ENCODE assay signal across 9 mouse cellular contexts in the genomic region with DNA sequence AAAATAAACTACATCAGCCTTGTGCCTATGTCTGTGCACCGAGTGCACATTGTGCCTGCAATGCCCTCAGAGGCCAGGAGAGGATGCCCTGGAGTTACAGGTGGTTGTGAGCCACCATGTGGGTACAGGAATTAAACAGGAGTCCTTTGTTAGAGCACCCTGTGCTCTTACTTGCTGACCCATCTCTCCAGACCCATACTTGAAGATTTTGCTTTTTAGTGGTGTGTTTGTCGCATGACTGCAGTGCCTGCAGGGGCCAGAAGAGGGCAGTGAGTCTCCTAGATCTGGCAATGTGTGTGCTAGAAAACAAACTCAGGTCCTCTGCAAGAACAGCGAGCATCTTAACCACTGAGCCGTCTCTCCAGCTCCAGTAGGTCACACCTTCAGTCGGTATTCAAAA. TPM values are rescaled to one million over a fixed set of nuclear protein-coding genes. Genes with fewer than 3 reads are reported as not detected.
DNase-seq lines count a peak whose midpoint lies in the region; ATAC-seq and TF ChIP-seq lines count a peak whose summit lies in the region.
"Had no signal": no experiment of that assay in that cellular context is flagged by ENCODE, and none has a peak within 500 bp of the region (broad histone marks: within the 10 kb centered on the region; RNA-seq: fewer than 3 reads in every experiment).

No protein-coding gene starts in this region.

- H3K27ac ChIP-seq in forebrain, embryonic 10.5 days, result 0 out of 2 replicates have a peak overlapping the region, but pooled peaks have one; percentile 5
- no peak overlapping the region for H3K27ac ChIP-seq in forebrain, embryonic 13.5 days
- no peak overlapping the region for H3K27ac ChIP-seq in midbrain, embryonic 10.5 days (replicated peaks)
- H3K27ac ChIP-seq in midbrain, embryonic 13.5 days, result no peak overlapping the region
- no peak overlapping the region for H3K27ac ChIP-seq in liver, embryonic 14.5 days
- H3K27ac ChIP-seq in spleen, adult 2 months (ENCODE audit: insufficient read depth, low read length), result no peak overlapping the region

- no peak for TF ChIP-seq EP300 in liver, embryonic 14.5 days (IDR thresholded peaks at IDR 0.05; ENCODE audit: low read depth)

- ATAC-seq in forebrain, embryonic 13.5 days, result no peak
- ATAC-seq in midbrain, embryonic 13.5 days, result no peak
- ATAC-seq in liver, embryonic 14.5 days (ENCODE audit: insufficient read depth), result no peak

- no peak overlapping the region for H3K4me2 ChIP-seq in forebrain, embryonic 13.5 days
- no peak overlapping the region for H3K4me2 ChIP-seq in midbrain, embryonic 13.5 days (replicated peaks)
- H3K4me2 ChIP-seq in liver, embryonic 14.5 days (ENCODE audit: low read depth), result no peak overlapping the region

- H3K4me3 ChIP-seq in forebrain, embryonic 10.5 days, result no peak overlapping the region
- H3K4me3 ChIP-seq in forebrain, embryonic 13.5 days, result no peak overlapping the region
- H3K4me3 ChIP-seq in midbrain, embryonic 10.5 days, result no peak overlapping the region
- H3K4me3 ChIP-seq in midbrain, embryonic 13.5 days (replicated peaks), result no peak overlapping the region
- no peak overlapping the region for H3K4me3 ChIP-seq in liver, embryonic 14.5 days (ENCODE audit: insufficient read depth in 1 of 2, low read depth in 2 of 2, low read length in 2 of 2)
- no peak overlapping the region for H3K4me3 ChIP-seq in spleen, adult 2 months (ENCODE audit: extremely low read depth, insufficient read depth, insufficient read length)

- H3K9ac ChIP-seq in forebrain, embryonic 13.5 days, result no peak overlapping the region
- H3K9ac ChIP-seq in midbrain, embryonic 13.5 days (replicated peaks), result no peak overlapping the region
- no peak overlapping the region for H3K9ac ChIP-seq in liver, embryonic 14.5 days (replicated peaks)

- TF ChIP-seq POLR2A in spleen, adult 2 months (IDR thresholded peaks at IDR 0.05; ENCODE audit: low read depth, low read length), result no peak

- 60% methylated on average over 5 of the region's 5 CpGs for WGBS in forebrain, embryonic 10.5 days
- 68% methylated on average over 5 of the region's 5 CpGs for WGBS in forebrain, embryonic 13.5 days
- 68% methylated on average over 5 of the region's 5 CpGs for WGBS in midbrain, embryonic 10.5 days
- WGBS in midbrain, embryonic 13.5 days, result 65% methylated on average over 5 of the region's 5 CpGs
- 41% methylated on average over 5 of the region's 5 CpGs for WGBS in liver, embryonic 14.5 days (ENCODE audit: insufficient replicate concordance)
- 66% methylated on average over 5 of the region's 5 CpGs for WGBS in spleen, adult 2 months

- peak; percentile 88 for TF ChIP-seq CTCF in liver, embryonic 14.5 days (IDR thresholded peaks at IDR 0.05; ENCODE audit: low read depth)
- peak; percentile 20; the same call in 1 of the 2 replicates for TF ChIP-seq CTCF in spleen, adult 2 months (IDR thresholded peaks at IDR 0.05; ENCODE audit: extremely low read depth, insufficient read depth, insufficient read length, insufficient replicate concordance)

- peak; percentile 45 for DNase-seq in forebrain, embryonic 10.5 days (ENCODE audit: extremely low spot score, low spot score)
- DNase-seq in midbrain, embryonic 10.5 days (ENCODE audit: low spot score), result peak; percentile 49
- DNase-seq in adrenal gland, postnatal 10 days, result peak; percentile 73
- peak; percentile 55 for DNase-seq in embryo, embryonic 9.5 days (ENCODE audit: extremely low spot score)
- peak; percentile 36 to 46 (median 45) for DNase-seq in liver, embryonic 14.5 days (ENCODE audit: low read depth in 3 of 3, low spot score in 3 of 3)
- DNase-seq in spleen, adult 2 months (ENCODE audit: low read depth in 1 of 2, low spot score in 2 of 2), result peak in 1 of 2 experiments; percentile 41

- H3K9me3 ChIP-seq in forebrain, embryonic 10.5 days, result no peaks in the 10 kb centered on the region
- H3K9me3 ChIP-seq in forebrain, embryonic 13.5 days (replicated peaks), result no peaks in the 10 kb centered on the region
- H3K9me3 ChIP-seq in midbrain, embryonic 10.5 days (replicated peaks), result no peaks in the 10 kb centered on the region
- H3K9me3 ChIP-seq in midbrain, embryonic 13.5 days, result no peaks in the 10 kb centered on the region
- H3K9me3 ChIP-seq in liver, embryonic 14.5 days (ENCODE audit: control insufficient read depth, low read length), result no peaks in the 10 kb centered on the region

- no peaks in the 10 kb centered on the region for H3K27me3 ChIP-seq in forebrain, embryonic 10.5 days (ENCODE audit: poor library complexity, severe bottlenecking)
- no peaks in the 10 kb centered on the region for H3K27me3 ChIP-seq in forebrain, embryonic 13.5 days
- no peaks in the 10 kb centered on the region for H3K27me3 ChIP-seq in midbrain, embryonic 10.5 days (ENCODE audit: low read depth, poor library complexity, severe bottlenecking)
- H3K27me3 ChIP-seq in midbrain, embryonic 13.5 days, result no peaks in the 10 kb centered on the region
- H3K27me3 ChIP-seq in liver, embryonic 14.5 days (ENCODE audit: control insufficient read depth, insufficient read depth, low read length), result no peaks in the 10 kb centered on the region
- no peaks in the 10 kb centered on the region for H3K27me3 ChIP-seq in spleen, adult 2 months (ENCODE audit: control insufficient read depth, insufficient read depth, low read length)

- peaks cover 11% of the 10 kb centered on the region for H3K36me3 ChIP-seq in forebrain, embryonic 10.5 days (replicated peaks)
- H3K36me3 ChIP-seq in forebrain, embryonic 13.5 days (ENCODE audit: poor library complexity, severe bottlenecking), result peaks cover 10% of the 10 kb centered on the region; the same call in 1 of the 2 replicates
- peaks cover 12% of the 10 kb centered on the region for H3K36me3 ChIP-seq in midbrain, embryonic 10.5 days
- H3K36me3 ChIP-seq in midbrain, embryonic 13.5 days, result peaks cover 4% of the 10 kb centered on the region; the same call in 1 of the 2 replicates
- no peaks in the 10 kb centered on the region for H3K36me3 ChIP-seq in liver, embryonic 14.5 days (replicated peaks; ENCODE audit: control insufficient read depth, insufficient read depth, low read depth)
- no peaks in the 10 kb centered on the region for H3K36me3 ChIP-seq in spleen, adult 2 months (ENCODE audit: control insufficient read depth, insufficient read depth, low read length)

- peaks cover 10% of the 10 kb centered on the region for H3K4me1 ChIP-seq in forebrain, embryonic 10.5 days
- peaks cover 10% of the 10 kb centered on the region for H3K4me1 ChIP-seq in forebrain, embryonic 13.5 days
- peaks cover 11% of the 10 kb centered on the region for H3K4me1 ChIP-seq in midbrain, embryonic 10.5 days
- peaks cover 10% of the 10 kb centered on the region for H3K4me1 ChIP-seq in midbrain, embryonic 13.5 days (replicated peaks)
- H3K4me1 ChIP-seq in liver, embryonic 14.5 days (replicated peaks; ENCODE audit: control insufficient read depth in 2 of 2, insufficient read depth in 2 of 2, low read length in 1 of 2), result peaks cover 4% of the 10 kb centered on the region in 2 experiments; a peak in 1 of 4 replicates
- H3K4me1 ChIP-seq in spleen, adult 2 months (ENCODE audit: control insufficient read depth, insufficient read depth, insufficient read length), result no peaks in the 10 kb centered on the region

RNA-seq across cellular contexts. Expression of gene Mtfmt, which starts 1.4 kb away (rescaled TPM):
- polyA plus RNA-seq in forebrain, embryonic 10.5 days (2016; fragmentation: Nextera tagmentation; extraction: Ambion mirVana), result 20.5 and 21.5 TPM in 2 replicates
- 20.9 and 21.2 TPM in 2 replicates for polyA plus RNA-seq in forebrain, embryonic 13.5 days (2015; fragmentation: Nextera tagmentation; extraction: Ambion mirVana)
- polyA plus RNA-seq in midbrain, embryonic 10.5 days (2016; fragmentation: Nextera tagmentation; extraction: Ambion mirVana), result 19.2 and 21.9 TPM in 2 replicates
- polyA plus RNA-seq in midbrain, embryonic 13.5 days (2015; fragmentation: Nextera tagmentation; extraction: Ambion mirVana), result 23.4 and 24.6 TPM in 2 replicates
- total RNA-seq in adrenal gland, postnatal 10 days (2021), result 10 to 100 TPM; 11.2 to 14.1 TPM
- 5.0 and 5.9 TPM in 2 replicates for polyA plus RNA-seq in liver, embryonic 14.5 days (2012; rRNA removed)
- 6.2 and 7.4 TPM in 2 replicates for polyA plus RNA-seq in liver, embryonic 14.5 days (2014; fragmentation: Nextera tagmentation; extraction: Ambion mirVana)
- polyA plus RNA-seq in spleen, adult 2 months (2012; rRNA removed), result 7.8 and 9.5 TPM in 2 replicates

RNA-seq across cellular contexts. Expression of gene Slc51b, which starts 11.4 kb away (rescaled TPM):
- polyA plus RNA-seq in forebrain, embryonic 10.5 days (2016; fragmentation: Nextera tagmentation; extraction: Ambion mirVana), result not detected in 2 replicates
- not detected in 2 replicates for polyA plus RNA-seq in forebrain, embryonic 13.5 days (2015; fragmentation: Nextera tagmentation; extraction: Ambion mirVana)
- not detected in 2 replicates for polyA plus RNA-seq in midbrain, embryonic 10.5 days (2016; fragmentation: Nextera tagmentation; extraction: Ambion mirVana)
- polyA plus RNA-seq in midbrain, embryonic 13.5 days (2015; fragmentation: Nextera tagmentation; extraction: Ambion mirVana), result not detected in 2 replicates
- total RNA-seq in adrenal gland, postnatal 10 days (2021), result under 1 TPM; 0.45 to 0.78 TPM
- polyA plus RNA-seq in liver, embryonic 14.5 days (2012; rRNA removed), result 0.04 TPM in 1 of 2 replicates, not detected in the other
- polyA plus RNA-seq in liver, embryonic 14.5 days (2014; fragmentation: Nextera tagmentation; extraction: Ambion mirVana), result not detected in 2 replicates
- not detected in 2 replicates for polyA plus RNA-seq in spleen, adult 2 months (2012; rRNA removed)
- total RNA-seq: layer of hippocampus, postnatal 36 days had no signal

RNA-seq across cellular contexts. Expression of gene Spg21, which starts 26.6 kb away (rescaled TPM):
- 93.8 TPM in 2 replicates for polyA plus RNA-seq in forebrain, embryonic 10.5 days (2016; fragmentation: Nextera tagmentation; extraction: Ambion mirVana)
- polyA plus RNA-seq in forebrain, embryonic 13.5 days (2015; fragmentation: Nextera tagmentation; extraction: Ambion mirVana), result 129 and 134 TPM in 2 replicates
- 93.6 and 101 TPM in 2 replicates for polyA plus RNA-seq in midbrain, embryonic 10.5 days (2016; fragmentation: Nextera tagmentation; extraction: Ambion mirVana)
- polyA plus RNA-seq in midbrain, embryonic 13.5 days (2015; fragmentation: Nextera tagmentation; extraction: Ambion mirVana), result 138 and 140 TPM in 2 replicates
- 10 to 100 TPM; 53.6 to 54.4 TPM for total RNA-seq in adrenal gland, postnatal 10 days (2021)
- 5.6 and 6.9 TPM in 2 replicates for polyA plus RNA-seq in liver, embryonic 14.5 days (2012; rRNA removed)
- polyA plus RNA-seq in liver, embryonic 14.5 days (2014; fragmentation: Nextera tagmentation; extraction: Ambion mirVana), result 28.0 and 30.6 TPM in 2 replicates
- 14.1 TPM in 2 replicates for polyA plus RNA-seq in spleen, adult 2 months (2012; rRNA removed)

RNA-seq across cellular contexts. Expression of gene Rasl12, which starts 35.8 kb away (rescaled TPM):
- 6.3 and 7.2 TPM in 2 replicates for polyA plus RNA-seq in forebrain, embryonic 10.5 days (2016; fragmentation: Nextera tagmentation; extraction: Ambion mirVana)
- polyA plus RNA-seq in forebrain, embryonic 13.5 days (2015; fragmentation: Nextera tagmentation; extraction: Ambion mirVana), result 6.3 and 6.5 TPM in 2 replicates
- 6.7 TPM in 2 replicates for polyA plus RNA-seq in midbrain, embryonic 10.5 days (2016; fragmentation: Nextera tagmentation; extraction: Ambion mirVana)
- 6.2 TPM in 2 replicates for polyA plus RNA-seq in midbrain, embryonic 13.5 days (2015; fragmentation: Nextera tagmentation; extraction: Ambion mirVana)
- total RNA-seq in adrenal gland, postnatal 10 days (2021), result 10 to 100 TPM; 32.3 to 76.7 TPM
- polyA plus RNA-seq in liver, embryonic 14.5 days (2012; rRNA removed), result 0.11 and 0.12 TPM in 2 replicates
- 0.04 TPM in 1 of 2 replicates, not detected in the other for polyA plus RNA-seq in liver, embryonic 14.5 days (2014; fragmentation: Nextera tagmentation; extraction: Ambion mirVana)
- polyA plus RNA-seq in spleen, adult 2 months (2012; rRNA removed), result 4.5 and 4.8 TPM in 2 replicates

RNA-seq across cellular contexts. Expression of gene Kbtbd13, which starts 42.7 kb away (rescaled TPM):
- 0.66 and 0.85 TPM in 2 replicates for polyA plus RNA-seq in forebrain, embryonic 10.5 days (2016; fragmentation: Nextera tagmentation; extraction: Ambion mirVana)
- 0.50 and 0.70 TPM in 2 replicates for polyA plus RNA-seq in forebrain, embryonic 13.5 days (2015; fragmentation: Nextera tagmentation; extraction: Ambion mirVana)
- 0.61 and 0.81 TPM in 2 replicates for polyA plus RNA-seq in midbrain, embryonic 10.5 days (2016; fragmentation: Nextera tagmentation; extraction: Ambion mirVana)
- polyA plus RNA-seq in midbrain, embryonic 13.5 days (2015; fragmentation: Nextera tagmentation; extraction: Ambion mirVana), result 0.39 and 0.44 TPM in 2 replicates
- 1 to 10 TPM in 1 of 2 experiments, under 1 TPM in 1; 0.84 to 3.9 TPM for total RNA-seq in adrenal gland, postnatal 10 days (2021)
- 0.04 and 0.05 TPM in 2 replicates for polyA plus RNA-seq in liver, embryonic 14.5 days (2012; rRNA removed)
- 0.08 and 0.10 TPM in 2 replicates for polyA plus RNA-seq in liver, embryonic 14.5 days (2014; fragmentation: Nextera tagmentation; extraction: Ambion mirVana)
- 0.05 TPM in 2 replicates for polyA plus RNA-seq in spleen, adult 2 months (2012; rRNA removed)
